Mouse (Mus musculus): ENCODE measurements around the gene Lce3e.

GRCm38 (mm10) chr3:92978484-92978883, 11.6 kb downstream of the Lce3e start:
- TF ChIP-seq CTCF (IDR thresholded peaks at IDR 0.05; ENCODE audit: low read depth) (no peak), EP300 (IDR thresholded peaks at IDR 0.05; ENCODE audit: low read depth) (no peak)
